8 mouse cellular contexts compared by ENCODE assay signal in the genomic region with DNA sequence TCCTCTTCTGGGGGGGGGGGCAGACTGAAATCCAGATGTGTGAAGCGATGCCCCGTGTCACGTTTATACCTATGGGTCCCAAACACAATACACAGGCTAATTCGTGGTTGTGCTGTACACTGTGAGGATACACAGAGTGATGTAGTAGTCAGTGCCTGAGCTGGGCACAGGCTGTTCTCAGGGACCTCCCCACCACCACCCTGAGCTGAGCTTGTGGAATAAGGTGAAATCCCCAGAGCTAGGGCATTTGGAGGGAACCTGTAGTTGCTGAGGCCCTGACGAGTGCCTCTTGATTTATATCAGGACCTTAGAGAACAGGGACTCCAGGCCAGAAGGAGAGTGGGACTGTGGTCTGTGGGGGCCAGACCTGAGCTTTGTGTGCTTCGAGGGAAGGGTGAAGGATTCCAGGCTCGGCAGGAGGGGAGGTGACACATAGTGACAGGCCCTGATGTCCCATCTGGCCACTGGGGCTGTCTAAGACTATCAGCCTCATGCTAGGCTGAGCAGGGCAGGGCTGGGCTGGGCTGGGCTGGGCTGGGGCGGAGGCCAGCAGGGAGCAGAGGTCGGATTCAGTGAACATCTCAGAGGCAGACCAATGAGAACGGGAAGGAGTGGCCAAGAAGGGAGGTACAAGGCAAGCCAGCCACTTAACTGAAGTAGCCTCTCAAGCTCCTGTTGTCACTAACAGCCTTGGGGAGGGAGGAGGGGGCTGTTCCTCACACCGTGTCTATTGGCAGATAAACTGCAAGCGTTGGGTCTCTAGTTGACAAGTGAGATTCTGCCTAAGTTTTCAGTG. TPM values are rescaled to one million over a fixed set of nuclear protein-coding genes. Genes with fewer than 3 reads are reported as not detected.
DNase-seq lines count a peak whose midpoint lies in the region; ATAC-seq lines count a peak whose summit lies in the region.

No protein-coding gene starts in this region.

- H3K4me2 ChIP-seq in neural tube, embryonic 15.5 days = no peak overlapping the region
- no peak overlapping the region for H3K4me2 ChIP-seq in liver, embryonic 11.5 days
- no peak overlapping the region for H3K4me2 ChIP-seq in stomach, embryonic 15.5 days

- H3K4me1 ChIP-seq in neural tube, embryonic 15.5 days = peaks cover 10% of the 10 kb centered on the region
- H3K4me1 ChIP-seq in liver, embryonic 11.5 days (replicated peaks; ENCODE audit: control insufficient read depth, insufficient read depth, low read length) = no peaks in the 10 kb centered on the region
- peaks cover 19% of the 10 kb centered on the region for H3K4me1 ChIP-seq in stomach, embryonic 15.5 days

- no peak overlapping the region for H3K4me3 ChIP-seq in neural tube, embryonic 15.5 days (replicated peaks)
- H3K4me3 ChIP-seq in liver, embryonic 11.5 days (ENCODE audit: low read depth, low read length) = no peak overlapping the region
- no peak overlapping the region for H3K4me3 ChIP-seq in stomach, embryonic 15.5 days (replicated peaks)

- no peak overlapping the region for H3K27ac ChIP-seq in neural tube, embryonic 15.5 days (replicated peaks)
- no peak overlapping the region for H3K27ac ChIP-seq in liver, embryonic 11.5 days (ENCODE audit: low read depth, low read length)
- H3K27ac ChIP-seq in stomach, embryonic 15.5 days = no peak overlapping the region; the same call in 1 of the 2 replicates

- peak; percentile 37 for DNase-seq in neural tube, embryonic 10.5 days (ENCODE audit: extremely low spot score, low spot score)
- DNase-seq in heart, postnatal 4 days = peak; percentile 31
- DNase-seq in liver, embryonic 11.5 days (ENCODE audit: low spot score) = no peak
- DNase-seq in adrenal gland, postnatal 4 days (ENCODE audit: low spot score in 2 of 2) = no peak
- no peak for DNase-seq in layer of hippocampus, postnatal 36 days

- H3K9ac ChIP-seq in neural tube, embryonic 15.5 days (replicated peaks) = no peak overlapping the region
- no peak overlapping the region for H3K9ac ChIP-seq in liver, embryonic 11.5 days (ENCODE audit: low read depth, low read length)
- no peak overlapping the region for H3K9ac ChIP-seq in stomach, embryonic 15.5 days

- ATAC-seq in neural tube, embryonic 15.5 days (ENCODE audit: low FRiP score) = no peak
- peak; percentile 80 for ATAC-seq in liver, embryonic 11.5 days (replicated peaks; ENCODE audit: low FRiP score)
- peak; percentile 69 for ATAC-seq in stomach, embryonic 15.5 days (ENCODE audit: insufficient read depth, low FRiP score, low read depth)
- no peak for ATAC-seq in erythroid progenitor cell, adult 5-6 weeks (replicated peaks; ENCODE audit: low FRiP score, poor library complexity, severe bottlenecking)

- WGBS in neural tube, embryonic 15.5 days = 48% methylated on average over 12 of the region's 12 CpGs
- 46% methylated on average over 12 of the region's 12 CpGs for WGBS in liver, embryonic 11.5 days
- 42% methylated on average over 12 of the region's 12 CpGs for WGBS in stomach, embryonic 15.5 days

- no peaks in the 10 kb centered on the region for H3K9me3 ChIP-seq in neural tube, embryonic 15.5 days (replicated peaks)
- no peaks in the 10 kb centered on the region for H3K9me3 ChIP-seq in liver, embryonic 11.5 days (ENCODE audit: control insufficient read depth, low read length)
- H3K9me3 ChIP-seq in stomach, embryonic 15.5 days = no peaks in the 10 kb centered on the region

- H3K27me3 ChIP-seq in neural tube, embryonic 15.5 days (replicated peaks) = no peaks in the 10 kb centered on the region
- H3K27me3 ChIP-seq in liver, embryonic 11.5 days (replicated peaks; ENCODE audit: control insufficient read depth, insufficient read depth, low read length) = no peaks in the 10 kb centered on the region
- H3K27me3 ChIP-seq in stomach, embryonic 15.5 days (replicated peaks) = no peaks in the 10 kb centered on the region

- no peaks in the 10 kb centered on the region for H3K36me3 ChIP-seq in neural tube, embryonic 15.5 days
- no peaks in the 10 kb centered on the region for H3K36me3 ChIP-seq in liver, embryonic 11.5 days (ENCODE audit: control insufficient read depth, insufficient read depth, low read length)
- no peaks in the 10 kb centered on the region for H3K36me3 ChIP-seq in stomach, embryonic 15.5 days

RNA-seq across cellular contexts. Expression of gene Fbxw11, which starts 40.8 kb away (rescaled TPM):
- polyA plus RNA-seq in neural tube, embryonic 15.5 days (2015; fragmentation: Nextera tagmentation; extraction: Ambion mirVana) = 107 and 110 TPM in 2 replicates
- 10 to 100 TPM; 77.1 to 77.3 TPM for total RNA-seq in heart, postnatal 4 days (2021)
- 44.2 and 54.1 TPM in 2 replicates for polyA plus RNA-seq in liver, embryonic 11.5 days (2014; fragmentation: Nextera tagmentation; extraction: Ambion mirVana)
- 61.7 and 68.8 TPM in 2 replicates for polyA plus RNA-seq in stomach, embryonic 15.5 days (2015; fragmentation: Nextera tagmentation; extraction: Ambion mirVana)
- 8.4 and 16.6 TPM in 2 replicates for total RNA-seq in erythroid progenitor cell, adult 5-6 weeks (2015; ENCODE audit: low replicate concordance)
- total RNA-seq in erythroid progenitor cell, adult 5-6 weeks (2017; ENCODE audit: low replicate concordance) = 14.9 and 30.0 TPM in 2 replicates
- total RNA-seq in adrenal gland, postnatal 4 days (2021) = 100 to 1,000 TPM; 110 to 111 TPM
- 100 to 1,000 TPM; 148 to 157 TPM for total RNA-seq in layer of hippocampus, postnatal 36 days (2021)

Comparison
In these comparisons a context has a peak if more than half of its experiments do, and no peak if none do; other contexts are left out.
1. DNase-seq: peak in neural tube, embryonic 10.5 days (single experiment) and heart, postnatal 4 days (single experiment); none in liver, embryonic 11.5 days (single experiment), adrenal gland, postnatal 4 days (0 of 2) and layer of hippocampus, postnatal 36 days (0 of 2).
2. ATAC-seq: peak in liver, embryonic 11.5 days (single experiment) and stomach, embryonic 15.5 days (single experiment); none in neural tube, embryonic 15.5 days (single experiment) and erythroid progenitor cell, adult 5-6 weeks (single experiment).